In genomic region chr16:13733518-13734137, GRCm38 (mm10) we compare ENCODE assay signal across 9 mouse cellular contexts. TPM values are rescaled to one million over a fixed set of nuclear protein-coding genes. Genes with fewer than 3 reads are reported as not detected.
DNase-seq lines count a peak whose midpoint lies in the region; ATAC-seq lines count a peak whose summit lies in the region.
"Had no signal": no experiment of that assay in that cellular context is flagged by ENCODE, and none has a peak within 500 bp of the region (broad histone marks: within the 10 kb centered on the region; RNA-seq: fewer than 3 reads in every experiment).

No protein-coding gene starts in this region.

- intact Hi-C loops in gastrocnemius, postnatal 36 days (cut with DNase I) = loop anchor here (10.0 kb wide), 2 partner anchors 199 to 619 kb away; no protein-coding TSS in a partner anchor

- DNase-seq in CD8-positive naive resting alpha-beta T cell, adult 2 months (ENCODE audit: low read depth in 2 of 2, low spot score in 2 of 2) = peak; percentile 29 to 58
- peak; percentile 85 for DNase-seq in R1 (ENCODE audit: low read depth, low spot score)
- peak; percentile 81 to 90 for DNase-seq in cerebellum, postnatal 25 days
- peak; percentile 54 to 71 for DNase-seq in gastrocnemius, postnatal 36 days
- peak; percentile 37 to 80 for DNase-seq in layer of hippocampus, adult 8-10 months (ENCODE audit: low spot score in 2 of 2)
- DNase-seq in lung, postnatal 36 days = peak; percentile 88
- DNase-seq in skeletal muscle tissue, adult 2 months (ENCODE audit: low read depth, low spot score) = peak; percentile 30

- no peak for ATAC-seq in activated CD4-positive, CD25-positive, alpha-beta regulatory T cell, adult 4 months

RNA-seq across cellular contexts. Expression of gene Pla2g10, which starts 2.8 kb away (rescaled TPM):
- not detected for total RNA-seq in gastrocnemius, postnatal 36 days (2021)
- total RNA-seq in layer of hippocampus, adult 8-10 months (2022) = not detected
- not detected for polyA plus RNA-seq in activated CD4-positive, CD25-positive, alpha-beta regulatory T cell, adult 4 months (2017; shearing (Covaris generic))
- polyA plus RNA-seq: liver, embryonic 15.5 days had no signal

RNA-seq across cellular contexts. Expression of gene Rrn3, which starts 46.9 kb away (rescaled TPM):
- total RNA-seq in gastrocnemius, postnatal 36 days (2021) = 10 to 100 TPM; 29.9 to 32.7 TPM
- 10 to 100 TPM; 44.5 to 57.4 (median 51.1) TPM for total RNA-seq in layer of hippocampus, adult 8-10 months (2022)
- 10 to 100 TPM; 44.8 to 49.4 TPM for polyA plus RNA-seq in activated CD4-positive, CD25-positive, alpha-beta regulatory T cell, adult 4 months (2017; shearing (Covaris generic))

Comparison
In these comparisons a context has a peak if more than half of its experiments do, and no peak if none do; other contexts are left out.
1. DNase-seq: peak in every context shown above with its lines; median percentile 88 in lung, postnatal 36 days; 86 in cerebellum, postnatal 25 days; 85 in R1; 62 in gastrocnemius, postnatal 36 days; 58 in layer of hippocampus, adult 8-10 months; 44 in CD8-positive naive resting alpha-beta T cell, adult 2 months; 30 in skeletal muscle tissue, adult 2 months.